Mouse (Mus musculus) heart, adult 11 months (tissue): ENCODE data around the gene Gm11639.

Source experiments
- DNase-seq: peaks from one replicate; pipeline ENCODE4 v3.0.0; 2022

Gm11639 gene

GRCm38 (mm10) chr11:105158047-105158446, 472.5 kb downstream of the Gm11639 start:
- no peak for DNase-seq

GRCm38 (mm10) chr11:105159673-105160360, 474.3 kb downstream of the Gm11639 start:
- no peak for DNase-seq

DNA sequence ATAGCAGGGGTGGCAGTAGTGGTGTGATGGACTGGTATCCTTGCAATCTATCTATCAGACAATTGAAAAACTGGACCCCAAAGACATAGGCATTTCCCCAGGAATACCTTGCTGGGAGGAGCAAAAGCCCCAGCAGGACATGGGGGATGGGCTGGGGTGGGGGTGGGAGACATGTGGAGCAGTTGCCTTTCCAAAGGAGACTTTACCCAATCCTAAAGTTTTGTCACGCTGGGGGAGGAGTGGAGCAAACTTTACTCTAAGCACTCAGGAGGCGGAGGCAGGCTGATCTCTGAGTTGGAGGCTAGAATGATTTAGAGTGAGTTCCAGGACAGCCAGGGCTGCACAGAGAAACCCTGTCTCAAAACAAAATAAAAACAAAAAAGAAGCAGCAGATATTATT, 475.9 kb downstream of the Gm11639 start:
- no peak for DNase-seq

- DNase-seq: no peak
These were observed 479.3 kb downstream of the Gm11639 start for GRCm38 (mm10) chr11:105164516-105165510.

GRCm38 (mm10) chr11:105166780-105167179, 481.3 kb downstream of the Gm11639 start:
- DNase-seq: peak; percentile 83
